Mouse (Mus musculus) ES-E14 (cell line): ENCODE data around the gene Gm17728. TPM values are rescaled to one million over a fixed set of nuclear protein-coding genes. Genes with fewer than 3 reads are reported as not detected.
"Not testable (repeated sequence)": the region's sequence is repeated elsewhere in the genome, so short reads cannot be mapped to it uniquely, and the experiment has no call there.

Experiments used
- DNase-seq: peaks from one replicate; pipeline ENCODE4 v3.0.0-alpha.2; 2013; ENCODE audit warnings: low read depth, low spot score
- H3K27ac ChIP-seq: 2 replicates; pipeline ENCODE4 v1.5.1; 2012; ENCODE audit warnings: low read depth, mild to moderate bottlenecking, low read length, moderate library complexity, mixed read lengths; ENCODE audit not compliant: poor library complexity, insufficient read depth, severe bottlenecking
- H3K36me3 ChIP-seq: 2 replicates; pipeline ENCODE4 v1.6.1; 2012; ENCODE audit warnings: mild to moderate bottlenecking, low read length, moderate library complexity, mixed read lengths; ENCODE audit not compliant: control insufficient read depth, poor library complexity, insufficient read depth, severe bottlenecking
- H3K4me1 ChIP-seq, 2 experiments: fragments of 150-350 bp in 1 of 2; sonication (generic) in 1 of 2; 2 replicates each; pipeline ENCODE4 v1.6.1; 2012; ENCODE audit warnings: low read length in 2 of 2, mild to moderate bottlenecking in 1 of 2, mixed read lengths in 1 of 2; ENCODE audit not compliant: control insufficient read depth in 2 of 2, insufficient read depth in 2 of 2, poor library complexity in 1 of 2
- H3K4me3 ChIP-seq, 2 experiments: fragments of 150-350 bp in 1 of 2; sonication (generic) in 1 of 2; 2 replicates each; pipeline ENCODE4 v1.5.1; 2012; ENCODE audit warnings: low read length in 2 of 2, low read depth in 1 of 2, mild to moderate bottlenecking in 1 of 2, mixed read lengths in 1 of 2; ENCODE audit not compliant: insufficient read depth in 1 of 2, poor library complexity in 1 of 2, severe bottlenecking in 1 of 2
- H3K9ac ChIP-seq: 2 replicates; pipeline ENCODE4 v1.6.1; 2012; ENCODE audit warnings: low read depth, mild to moderate bottlenecking, low read length, mixed read lengths; ENCODE audit not compliant: poor library complexity, insufficient read depth, severe bottlenecking
- H3K9me3 ChIP-seq: fragments of 150-350 bp; sonication (generic); 2 replicates; pipeline ENCODE4 v1.6.1; 2012; ENCODE audit warnings: low read depth, mild to moderate bottlenecking, low read length; ENCODE audit not compliant: control insufficient read depth, insufficient read depth
- CHD2 ChIP-seq: IDR thresholded peaks from 2 replicates; pipeline ENCODE4 v1.6.1; 2014; ENCODE audit warnings: mild to moderate bottlenecking, low read depth, low read length, inconsistent platforms
- HCFC1 ChIP-seq: IDR thresholded peaks from 2 replicates; pipeline ENCODE4 v1.6.1; 2012; ENCODE audit warnings: low read length, inconsistent platforms, borderline replicate concordance; ENCODE audit not compliant: insufficient read depth
- MAFK ChIP-seq: IDR thresholded peaks from 2 replicates; pipeline ENCODE4 v1.6.1; 2014; ENCODE audit warnings: mild to moderate bottlenecking, low read depth, low read length, inconsistent platforms; ENCODE audit not compliant: insufficient read depth
- ZC3H11A ChIP-seq: IDR thresholded peaks from 2 replicates; pipeline ENCODE4 v1.6.1; 2012; ENCODE audit warnings: low read depth, mild to moderate bottlenecking, inconsistent platforms, low read length, borderline replicate concordance
- ZNF384 ChIP-seq: IDR thresholded peaks from 2 replicates; pipeline ENCODE4 v1.6.1; 2012; ENCODE audit warnings: low read depth, low read length, inconsistent platforms
- in situ Hi-C, 2 experiments: fragments of 600-800 bp; cut with MboI; formaldehyde crosslinking; loops; one replicate each; pipeline ENCODE4 v1.15.1; 2025; ENCODE audit warnings: low sequenced_read_pairs in 2 of 2, inconsistent platforms in 1 of 2; ENCODE audit not compliant: unreplicated experiment in 2 of 2
- total RNA-seq: library from RNA; depleted of rRNA; stranded (reverse); fragments of 300-350 nt; gene quantifications from 2 replicates; pipeline ENCODE4 v1.2.3, GENCODE M21; 2012; rRNA removed

Gene Gm17728
- 1.2 TPM in 1 of 2 replicates, not detected in the other for total RNA-seq

- H3K9ac ChIP-seq, H3K9me3 ChIP-seq, DNase-seq, H3K4me1 ChIP-seq, H3K36me3 ChIP-seq, in situ Hi-C loops, H3K27ac ChIP-seq, H3K4me3 ChIP-seq: not testable (repeated sequence)
Observed at GRCm38 (mm10) chr17:9421760-9422159, at the start of gene Gm17728. Gene Gm17728, plus strand, starts transcription at chr17:9422060.

DNA sequence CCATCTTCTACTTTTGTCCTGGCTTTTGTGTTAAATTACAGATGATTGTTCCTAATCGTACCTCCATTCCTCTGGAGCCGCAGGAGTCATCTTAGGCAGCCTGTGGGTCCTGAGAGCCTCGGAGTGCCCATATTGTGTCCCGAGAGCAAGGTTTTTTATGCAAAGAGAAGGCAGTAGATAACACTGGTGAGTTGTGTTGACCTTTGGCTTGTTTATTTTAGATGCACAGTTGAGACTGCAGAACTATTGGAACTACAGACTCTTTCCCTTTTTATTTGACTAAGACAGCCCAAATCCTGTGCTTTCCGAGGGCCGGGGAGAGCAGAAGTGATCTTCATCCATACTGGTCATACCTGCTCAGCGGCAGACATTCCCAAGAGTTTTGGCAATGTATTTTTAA, 24.4 kb upstream of the Gm17728 start:
- H3K36me3 ChIP-seq: no peaks in the 10 kb centered on the region
- no peak overlapping the region for H3K27ac ChIP-seq
- no peak for DNase-seq
- H3K4me1 ChIP-seq: no peaks in the 10 kb centered on the region
- in situ Hi-C loops: no loop called here
- H3K4me3 ChIP-seq: no peak overlapping the region
- TF ChIP-seq MAFK: no peak
- no peak for TF ChIP-seq HCFC1
- no peak for TF ChIP-seq CHD2
- no peak for TF ChIP-seq ZNF384
- no peak for TF ChIP-seq ZC3H11A
- H3K9me3 ChIP-seq: no peaks in the 10 kb centered on the region
- H3K9ac ChIP-seq: no peak overlapping the region

GRCm38 (mm10) chr17:9398551-9398950, 23.3 kb upstream of the Gm17728 start:
- in situ Hi-C loops: no loop called here
- Histone ChIP-seq H3K4me3 (no peak overlapping the region), H3K36me3 (no peaks in the 10 kb centered on the region), H3K9ac (no peak overlapping the region), H3K9me3 (no peaks in the 10 kb centered on the region), H3K27ac (no peak overlapping the region), H3K4me1 (no peaks in the 10 kb centered on the region)
- no peak for DNase-seq
- TF ChIP-seq CHD2 (no peak), HCFC1 (no peak), MAFK (no peak), ZNF384 (no peak), ZC3H11A (no peak)

DNA sequence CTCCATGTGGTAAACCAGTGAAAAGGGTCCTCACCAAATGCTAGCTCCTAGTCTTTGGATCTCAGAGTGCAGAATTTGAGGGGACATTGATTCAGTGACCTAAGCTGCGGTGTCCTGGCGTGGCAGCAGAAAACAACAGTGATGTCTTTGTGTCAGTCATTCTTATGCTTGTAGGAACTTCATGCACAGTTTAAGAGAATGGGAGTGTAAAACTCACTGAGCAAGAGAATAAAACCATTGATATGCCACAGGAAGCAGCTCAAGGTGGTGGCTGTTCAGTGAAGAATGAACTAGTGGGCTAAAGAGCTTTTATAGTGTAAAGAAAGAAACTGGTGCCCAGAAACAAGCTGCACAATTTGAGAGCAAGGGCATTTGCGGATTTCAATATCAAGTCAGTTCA, 17.9 kb upstream of the Gm17728 start:
- no peaks in the 10 kb centered on the region for H3K4me1 ChIP-seq
- H3K9me3 ChIP-seq: no peaks in the 10 kb centered on the region
- no peak overlapping the region for H3K27ac ChIP-seq
- no peaks in the 10 kb centered on the region for H3K36me3 ChIP-seq
- H3K9ac ChIP-seq: no peak overlapping the region
- H3K4me3 ChIP-seq: no peak overlapping the region
- TF ChIP-seq ZNF384: no peak
- TF ChIP-seq ZC3H11A: no peak
- no peak for TF ChIP-seq CHD2
- no peak for DNase-seq
- in situ Hi-C loops: no loop called here

- in situ Hi-C loops: no loop called here
- no peak for TF ChIP-seq ZC3H11A
- TF ChIP-seq CHD2: no peak
- no peak for TF ChIP-seq ZNF384
- TF ChIP-seq HCFC1: no peak
- no peak for TF ChIP-seq MAFK
- H3K9ac ChIP-seq: no peak overlapping the region
- DNase-seq: no peak
- H3K27ac ChIP-seq: no peak overlapping the region
- H3K9me3 ChIP-seq: no peaks in the 10 kb centered on the region
- H3K4me1 ChIP-seq: no peaks in the 10 kb centered on the region
- no peaks in the 10 kb centered on the region for H3K36me3 ChIP-seq
- H3K4me3 ChIP-seq: no peak overlapping the region
Observed at GRCm38 (mm10) chr17:9407640-9408039, 14.2 kb upstream of the Gm17728 start.
